Comparison of ENCODE assay signal across 11 mouse cellular contexts in genomic region chr10:61423289-61423688, GRCm38 (mm10). TPM values are rescaled to one million over a fixed set of nuclear protein-coding genes. Genes with fewer than 3 reads are reported as not detected.
DNase-seq lines count a peak whose midpoint lies in the region; ATAC-seq and TF ChIP-seq lines count a peak whose summit lies in the region.
"Had no signal": no experiment of that assay in that cellular context is flagged by ENCODE, and none has a peak within 500 bp of the region (broad histone marks: within the 10 kb centered on the region; RNA-seq: fewer than 3 reads in every experiment).

No protein-coding gene starts in this region.

- TF ChIP-seq CTCF in liver, postnatal 0 days (IDR thresholded peaks at IDR 0.05; ENCODE audit: low read depth): peak; percentile 75

- DNase-seq in embryo, embryonic 11 days: peak; percentile 33
- no peak for DNase-seq in embryo, embryonic 10 days (ENCODE audit: low spot score)
- peak; percentile 45 to 79 for DNase-seq in spleen, postnatal 4 days (ENCODE audit: low spot score in 2 of 2)
- DNase-seq in spleen, postnatal 36 days (ENCODE audit: low spot score in 2 of 2): no peak
- DNase-seq in liver, postnatal 0 days: peak; percentile 81
- DNase-seq in thymus, postnatal 10 days (ENCODE audit: low spot score in 2 of 2): peak; percentile 15 to 61
- no peak for DNase-seq in frontal cortex, postnatal 36 days (ENCODE audit: low spot score in 2 of 2)

- no peaks in the 10 kb centered on the region for H3K9me3 ChIP-seq in liver, postnatal 0 days (ENCODE audit: low read length)
- H3K9me3 ChIP-seq in hindbrain, embryonic 13.5 days: no peaks in the 10 kb centered on the region
- H3K9me3 ChIP-seq: embryonic facial prominence, embryonic 12.5 days; G1E; neural tube, embryonic 13.5 days had no signal

- H3K4me3 ChIP-seq in liver, postnatal 0 days (ENCODE audit: low read depth, low read length): no peak overlapping the region
- H3K4me3 ChIP-seq in hindbrain, embryonic 13.5 days: no peak overlapping the region
- H3K4me3 ChIP-seq: embryonic facial prominence, embryonic 12.5 days; neural tube, embryonic 13.5 days had no signal

- H3K4me2 ChIP-seq in liver, postnatal 0 days (ENCODE audit: low read depth, low read length): 0 out of 2 replicates have a peak overlapping the region, but pooled peaks have one; percentile 29
- no peak overlapping the region for H3K4me2 ChIP-seq in hindbrain, embryonic 13.5 days
- H3K4me2 ChIP-seq: embryonic facial prominence, embryonic 12.5 days; neural tube, embryonic 13.5 days had no signal

- no peak overlapping the region for H3K9ac ChIP-seq in liver, postnatal 0 days (replicated peaks)
- no peak overlapping the region for H3K9ac ChIP-seq in hindbrain, embryonic 13.5 days
- H3K9ac ChIP-seq: embryonic facial prominence, embryonic 12.5 days; neural tube, embryonic 13.5 days had no signal

- TF ChIP-seq EP300 in liver, postnatal 0 days (IDR thresholded peaks at IDR 0.05; ENCODE audit: low read depth): no peak

- H3K27me3 ChIP-seq in liver, postnatal 0 days (ENCODE audit: insufficient read depth, low read length): peaks cover 19% of the 10 kb centered on the region
- peaks cover 35% of the 10 kb centered on the region for H3K27me3 ChIP-seq in hindbrain, embryonic 13.5 days

- H3K4me1 ChIP-seq in liver, postnatal 0 days (ENCODE audit: insufficient read depth): peaks cover 31% of the 10 kb centered on the region
- H3K4me1 ChIP-seq in hindbrain, embryonic 13.5 days (replicated peaks): peaks cover 20% of the 10 kb centered on the region

- WGBS in liver, postnatal 0 days (ENCODE audit: insufficient replicate concordance): 50% methylated on average over 10 of the region's 10 CpGs
- 70% methylated on average over 10 of the region's 10 CpGs for WGBS in hindbrain, embryonic 13.5 days

- H3K27ac ChIP-seq in liver, postnatal 0 days (ENCODE audit: low read depth): peak overlapping the region; percentile 57; the same call in 1 of the 2 replicates
- no peak overlapping the region for H3K27ac ChIP-seq in hindbrain, embryonic 13.5 days
- H3K27ac ChIP-seq: embryonic facial prominence, embryonic 12.5 days; neural tube, embryonic 13.5 days had no signal

- ATAC-seq in liver, postnatal 0 days: peak; percentile 81
- ATAC-seq in hindbrain, embryonic 13.5 days (ENCODE audit: low FRiP score): no peak

- no peaks in the 10 kb centered on the region for H3K36me3 ChIP-seq in liver, postnatal 0 days (replicated peaks; ENCODE audit: insufficient read depth, low read length)
- 0 out of 2 replicates have a peak, but pooled peaks cover 6% of the 10 kb centered on the region for H3K36me3 ChIP-seq in hindbrain, embryonic 13.5 days
- H3K36me3 ChIP-seq: embryonic facial prominence, embryonic 12.5 days; neural tube, embryonic 13.5 days had no signal

RNA-seq across cellular contexts. Expression of gene Nodal, which starts 5.5 kb away (rescaled TPM):
- 0.08 and 0.19 TPM in 2 replicates for polyA plus RNA-seq in liver, postnatal 0 days (2015; fragmentation: Nextera tagmentation; extraction: Ambion mirVana)
- polyA plus RNA-seq in hindbrain, embryonic 13.5 days (2015; fragmentation: Nextera tagmentation; extraction: Ambion mirVana): 0.09 TPM in 1 of 2 replicates, not detected in the other
- polyA plus RNA-seq: G1E; neural tube, embryonic 13.5 days had no signal

RNA-seq across cellular contexts. Expression of gene Eif4ebp2, which starts 29.2 kb away (rescaled TPM):
- 43.6 and 46.4 TPM in 2 replicates for polyA plus RNA-seq in liver, postnatal 0 days (2015; fragmentation: Nextera tagmentation; extraction: Ambion mirVana)
- 66.3 and 66.4 TPM in 2 replicates for polyA plus RNA-seq in hindbrain, embryonic 13.5 days (2015; fragmentation: Nextera tagmentation; extraction: Ambion mirVana)

RNA-seq across cellular contexts. Expression of gene Pald1, which starts 40.0 kb away (rescaled TPM):
- 3.7 and 3.8 TPM in 2 replicates for polyA plus RNA-seq in liver, postnatal 0 days (2015; fragmentation: Nextera tagmentation; extraction: Ambion mirVana)
- 29.4 and 30.8 TPM in 2 replicates for polyA plus RNA-seq in hindbrain, embryonic 13.5 days (2015; fragmentation: Nextera tagmentation; extraction: Ambion mirVana)

RNA-seq across cellular contexts. Expression of gene Lrrc20, which starts 52.3 kb away (rescaled TPM):
- 3.0 TPM in 2 replicates for polyA plus RNA-seq in liver, postnatal 0 days (2015; fragmentation: Nextera tagmentation; extraction: Ambion mirVana)
- 15.3 and 16.1 TPM in 2 replicates for polyA plus RNA-seq in hindbrain, embryonic 13.5 days (2015; fragmentation: Nextera tagmentation; extraction: Ambion mirVana)

Comparison
In these comparisons a context has a peak if more than half of its experiments do, and no peak if none do; other contexts are left out.
1. DNase-seq: peak in embryo, embryonic 11 days (single experiment), spleen, postnatal 4 days (2 of 2), liver, postnatal 0 days (single experiment) and thymus, postnatal 10 days (2 of 2); none in embryo, embryonic 10 days (single experiment), spleen, postnatal 36 days (0 of 2) and frontal cortex, postnatal 36 days (0 of 2).